Mouse (Mus musculus): Measurements from ENCODE around the gene Pdgfra. TPM values are rescaled to one million over a fixed set of nuclear protein-coding genes. Genes with fewer than 3 reads are reported as not detected.

Gene Pdgfra
- polyA plus RNA-seq, 1 experiment from 2014 or later: 9.4 TPM

DNA sequence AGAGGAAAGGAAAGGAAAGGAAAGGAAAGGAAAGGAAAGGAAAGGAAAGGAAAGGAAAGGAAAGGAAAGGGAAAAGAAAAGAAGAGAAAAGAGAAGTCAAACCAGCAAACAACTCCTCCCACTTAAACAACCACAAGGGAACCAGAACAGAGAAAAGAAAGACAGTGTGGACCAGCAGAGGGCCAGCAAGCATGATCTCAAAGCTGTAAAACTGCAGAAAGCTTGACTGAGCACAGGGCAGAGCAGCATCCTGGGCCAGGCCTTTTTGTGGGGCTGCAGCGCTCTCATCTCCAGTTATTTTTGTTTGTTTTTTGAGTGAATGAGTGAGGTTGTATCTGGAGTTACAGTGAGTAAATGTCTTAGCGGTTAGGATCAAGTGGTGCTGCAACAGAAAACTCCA lies 6.8 kb upstream of the Pdgfra start:
- no peaks in the 10 kb centered on the region for H3K9me3 ChIP-seq (ENCODE audit: control insufficient read depth, low read length)
- DNase-seq: no peak
- no peak overlapping the region for H3K4me3 ChIP-seq (replicated peaks; ENCODE audit: low read depth, low read length)
- peaks cover 82% of the 10 kb centered on the region for H3K27me3 ChIP-seq (ENCODE audit: control insufficient read depth, insufficient read depth, low read length)
- no peak overlapping the region for H3K4me2 ChIP-seq (ENCODE audit: low read length)
- WGBS: 68% methylated on average over 2 of the region's 2 CpGs
- H3K4me1 ChIP-seq (ENCODE audit: control insufficient read depth, insufficient read depth, low read length): peaks cover 4% of the 10 kb centered on the region; the same call in 1 of the 2 replicates
- ATAC-seq (ENCODE audit: low FRiP score, low TSS enrichment): no peak
- H3K27ac ChIP-seq (replicated peaks; ENCODE audit: low read depth, low read length): no peak overlapping the region
- no peak overlapping the region for H3K9ac ChIP-seq (replicated peaks; ENCODE audit: low read length)
- no peaks in the 10 kb centered on the region for H3K36me3 ChIP-seq (ENCODE audit: control insufficient read depth, insufficient read depth, low read length)

DNA sequence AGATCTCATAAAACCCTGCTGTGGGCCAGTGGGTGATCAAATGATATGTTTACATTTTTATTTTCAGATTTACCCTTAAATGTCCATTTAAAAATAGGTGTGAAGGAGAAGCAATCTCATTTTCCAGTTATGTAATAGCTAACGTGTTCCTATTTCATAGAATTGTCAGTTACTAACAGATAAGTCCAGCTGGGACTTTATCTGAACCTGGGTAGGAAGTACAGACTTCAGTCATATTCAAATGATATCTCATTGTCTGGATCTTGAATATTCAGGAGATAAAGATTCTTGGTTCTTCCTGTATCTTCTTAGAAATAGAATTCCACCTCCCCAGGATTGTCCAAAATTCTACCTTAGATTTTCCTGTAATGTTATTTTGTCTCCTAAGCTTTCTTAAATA lies 5.6 kb upstream of the Pdgfra start:
- Histone ChIP-seq H3K27me3 (ENCODE audit: control insufficient read depth, insufficient read depth, low read length) (peaks cover 89% of the 10 kb centered on the region), H3K4me1 (ENCODE audit: control insufficient read depth, insufficient read depth, low read length) (peaks cover 4% of the 10 kb centered on the region; the same call in 1 of the 2 replicates), H3K36me3 (ENCODE audit: control insufficient read depth, insufficient read depth, low read length) (no peaks in the 10 kb centered on the region), H3K4me3 (replicated peaks; ENCODE audit: low read depth, low read length) (no peak overlapping the region), H3K9me3 (ENCODE audit: control insufficient read depth, low read length) (no peaks in the 10 kb centered on the region), H3K9ac (replicated peaks; ENCODE audit: low read length) (no peak overlapping the region), H3K4me2 (ENCODE audit: low read length) (no peak overlapping the region), H3K27ac (replicated peaks; ENCODE audit: low read depth, low read length) (no peak overlapping the region)
- ATAC-seq (ENCODE audit: low FRiP score, low TSS enrichment) (no peak), DNase-seq (no peak)
- WGBS: 68% methylated on average over 1 of the region's 1 CpGs

DNA sequence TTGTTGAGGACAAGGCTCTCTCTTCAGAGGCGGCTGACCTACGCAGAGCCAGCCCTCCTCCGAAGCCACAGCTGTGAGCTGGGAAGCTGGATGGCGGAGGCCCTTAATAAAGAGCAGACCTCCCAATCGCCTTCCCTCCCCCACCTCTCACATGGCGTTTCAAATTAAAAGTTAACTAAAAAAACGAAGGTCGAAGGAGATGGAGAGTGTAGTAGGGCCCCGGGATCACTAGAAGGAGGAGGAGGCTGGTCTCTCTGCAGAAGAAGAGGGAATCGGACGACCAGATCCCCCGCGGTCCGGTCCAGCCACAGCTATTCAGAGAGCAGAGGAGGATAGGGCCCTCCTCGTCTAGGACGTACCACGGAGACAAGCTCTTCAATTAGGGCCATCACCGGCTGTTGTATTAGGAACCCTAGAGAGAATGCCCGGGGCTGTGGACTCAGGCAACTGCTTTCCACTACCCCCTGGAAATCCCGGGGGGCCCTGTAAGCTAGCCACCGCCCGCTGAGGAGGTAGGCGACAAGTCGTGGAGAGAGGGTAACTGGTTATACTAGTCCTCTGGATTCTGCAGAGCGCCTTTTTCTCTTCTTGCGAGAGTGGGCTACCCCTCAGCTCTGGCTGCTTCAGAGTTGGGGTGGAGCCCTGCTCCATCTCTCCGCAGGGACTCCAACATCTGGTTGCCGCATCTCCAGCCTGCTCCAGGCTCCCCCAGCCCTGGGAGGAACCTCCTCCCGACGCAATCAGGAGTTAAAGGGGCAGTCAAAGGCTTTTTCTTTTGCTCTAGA lies 3.6 kb upstream of the Pdgfra start:
- H3K9me3 ChIP-seq (ENCODE audit: control insufficient read depth, low read length): no peaks in the 10 kb centered on the region
- H3K9ac ChIP-seq (replicated peaks; ENCODE audit: low read length): no peak overlapping the region
- peak; percentile 40 for DNase-seq
- no peaks in the 10 kb centered on the region for H3K36me3 ChIP-seq (ENCODE audit: control insufficient read depth, insufficient read depth, low read length)
- no peak overlapping the region for H3K4me3 ChIP-seq (replicated peaks; ENCODE audit: low read depth, low read length)
- no peak for ATAC-seq (ENCODE audit: low FRiP score, low TSS enrichment)
- WGBS: under 1% methylated on average over 30 of the region's 30 CpGs
- H3K27ac ChIP-seq (replicated peaks; ENCODE audit: low read depth, low read length): no peak overlapping the region
- 0 out of 2 replicates have a peak, but pooled peaks cover 4% of the 10 kb centered on the region for H3K4me1 ChIP-seq (ENCODE audit: control insufficient read depth, insufficient read depth, low read length)
- peaks cover 91% of the 10 kb centered on the region for H3K27me3 ChIP-seq (ENCODE audit: control insufficient read depth, insufficient read depth, low read length)
- no peak overlapping the region for H3K4me2 ChIP-seq (ENCODE audit: low read length)

DNA sequence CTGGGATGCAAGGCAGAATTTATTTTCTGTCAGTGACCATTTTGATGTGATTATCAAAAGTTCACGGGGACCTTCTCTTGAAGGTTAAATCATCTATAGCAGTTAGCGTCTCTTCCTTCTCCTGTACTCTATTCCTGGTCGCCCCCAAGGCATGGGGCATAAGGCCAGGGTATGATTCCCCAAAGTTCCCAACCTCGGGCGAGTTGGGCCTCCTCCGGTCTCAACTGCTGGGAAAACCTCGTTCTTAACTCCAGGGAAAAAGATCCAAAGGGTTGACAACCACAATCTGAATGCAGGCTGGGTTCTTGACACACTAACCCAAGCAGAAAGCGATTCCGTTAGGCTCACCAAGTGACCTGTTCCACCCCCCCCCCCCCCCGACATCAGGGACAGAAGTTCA lies 2.7 kb upstream of the Pdgfra start:
- 1% methylated on average over 10 of the region's 10 CpGs for WGBS
- Histone ChIP-seq H3K4me2 (ENCODE audit: low read length) (no peak overlapping the region), H3K27ac (replicated peaks; ENCODE audit: low read depth, low read length) (no peak overlapping the region), H3K9me3 (ENCODE audit: control insufficient read depth, low read length) (no peaks in the 10 kb centered on the region), H3K4me1 (ENCODE audit: control insufficient read depth, insufficient read depth, low read length) (0 out of 2 replicates have a peak, but pooled peaks cover 4% of the 10 kb centered on the region), H3K9ac (replicated peaks; ENCODE audit: low read length) (no peak overlapping the region), H3K36me3 (ENCODE audit: control insufficient read depth, insufficient read depth, low read length) (no peaks in the 10 kb centered on the region), H3K27me3 (ENCODE audit: control insufficient read depth, insufficient read depth, low read length) (peaks cover 88% of the 10 kb centered on the region), H3K4me3 (replicated peaks; ENCODE audit: low read depth, low read length) (no peak overlapping the region)
- DNase-seq: no peak
- no peak for ATAC-seq (ENCODE audit: low FRiP score, low TSS enrichment)

DNA sequence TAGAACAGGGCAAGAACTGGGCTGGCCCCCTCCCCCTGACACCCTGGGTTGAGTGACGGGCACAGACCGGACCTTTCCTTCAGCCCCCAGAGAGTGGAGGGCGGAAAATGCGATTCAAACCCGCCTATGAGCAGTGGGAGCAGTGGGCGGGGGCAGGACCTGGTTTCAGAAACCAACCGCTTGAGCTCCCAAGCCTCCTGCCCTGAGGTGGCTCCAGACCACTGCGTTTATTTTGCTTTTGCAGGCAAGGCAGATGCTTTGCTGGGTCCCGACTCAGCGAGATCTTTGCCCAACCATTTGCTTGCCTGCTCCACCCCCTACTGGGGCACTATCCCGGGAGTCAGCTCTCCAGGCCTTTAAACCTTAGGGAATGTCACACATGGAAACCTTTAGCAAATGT lies 2.2 kb upstream of the Pdgfra start:
- ATAC-seq (ENCODE audit: low FRiP score, low TSS enrichment) (no peak), DNase-seq (peak; percentile 43)
- 0 out of 2 replicates have a peak, but pooled peaks cover 4% of the 10 kb centered on the region for H3K4me1 ChIP-seq (ENCODE audit: control insufficient read depth, insufficient read depth, low read length)
- no peak overlapping the region for H3K27ac ChIP-seq (replicated peaks; ENCODE audit: low read depth, low read length)
- WGBS: 1% methylated on average over 11 of the region's 11 CpGs
- no peak overlapping the region for H3K4me3 ChIP-seq (replicated peaks; ENCODE audit: low read depth, low read length)
- H3K36me3 ChIP-seq (ENCODE audit: control insufficient read depth, insufficient read depth, low read length): no peaks in the 10 kb centered on the region
- H3K27me3 ChIP-seq (ENCODE audit: control insufficient read depth, insufficient read depth, low read length): peaks cover 84% of the 10 kb centered on the region
- no peak overlapping the region for H3K4me2 ChIP-seq (ENCODE audit: low read length)
- H3K9ac ChIP-seq (replicated peaks; ENCODE audit: low read length): no peak overlapping the region
- H3K9me3 ChIP-seq (ENCODE audit: control insufficient read depth, low read length): no peaks in the 10 kb centered on the region

DNA sequence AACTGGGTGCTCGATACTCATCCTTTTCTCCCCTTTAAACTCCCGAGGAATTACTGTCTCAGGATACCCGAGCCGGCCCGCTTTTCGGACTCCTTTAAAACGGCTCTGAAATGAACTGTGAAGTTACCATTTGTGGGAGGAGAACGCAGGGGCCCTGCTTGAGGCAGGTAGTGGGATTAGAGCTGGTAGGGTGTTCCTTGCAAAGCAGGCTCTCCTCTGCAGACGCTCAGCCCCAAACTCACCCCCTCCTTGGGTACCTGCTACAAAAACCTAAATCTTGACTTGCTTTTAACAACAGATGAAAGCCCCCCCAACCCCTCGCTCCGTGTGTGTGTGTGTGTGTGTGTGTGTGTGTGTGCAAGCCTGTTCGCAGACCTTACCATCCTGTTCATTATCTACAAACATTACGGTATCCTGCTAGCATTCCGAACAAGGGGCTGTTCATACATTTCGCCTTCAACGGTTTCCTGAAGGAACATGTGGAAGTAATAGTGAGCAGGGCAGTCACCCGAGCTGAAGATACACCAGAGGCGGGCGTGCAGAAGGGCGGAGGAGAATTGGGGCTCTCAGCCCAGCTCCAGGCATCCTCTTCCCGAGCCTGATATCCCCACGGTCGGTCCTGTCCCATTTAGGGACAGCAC lies 1.6 kb upstream of the Pdgfra start:
- peak overlapping the region; percentile 1 for H3K4me2 ChIP-seq (ENCODE audit: low read length)
- H3K27ac ChIP-seq (replicated peaks; ENCODE audit: low read depth, low read length): no peak overlapping the region
- H3K9ac ChIP-seq (replicated peaks; ENCODE audit: low read length): no peak overlapping the region
- DNase-seq (peak; percentile 52), ATAC-seq (ENCODE audit: low FRiP score, low TSS enrichment) (no peak)
- H3K27me3 ChIP-seq (ENCODE audit: control insufficient read depth, insufficient read depth, low read length): peaks cover 84% of the 10 kb centered on the region
- H3K9me3 ChIP-seq (ENCODE audit: control insufficient read depth, low read length): no peaks in the 10 kb centered on the region
- WGBS: under 1% methylated on average over 23 of the region's 23 CpGs
- 0 out of 2 replicates have a peak, but pooled peaks cover 4% of the 10 kb centered on the region for H3K4me1 ChIP-seq (ENCODE audit: control insufficient read depth, insufficient read depth, low read length)
- no peaks in the 10 kb centered on the region for H3K36me3 ChIP-seq (ENCODE audit: control insufficient read depth, insufficient read depth, low read length)
- no peak overlapping the region for H3K4me3 ChIP-seq (replicated peaks; ENCODE audit: low read depth, low read length)

DNA sequence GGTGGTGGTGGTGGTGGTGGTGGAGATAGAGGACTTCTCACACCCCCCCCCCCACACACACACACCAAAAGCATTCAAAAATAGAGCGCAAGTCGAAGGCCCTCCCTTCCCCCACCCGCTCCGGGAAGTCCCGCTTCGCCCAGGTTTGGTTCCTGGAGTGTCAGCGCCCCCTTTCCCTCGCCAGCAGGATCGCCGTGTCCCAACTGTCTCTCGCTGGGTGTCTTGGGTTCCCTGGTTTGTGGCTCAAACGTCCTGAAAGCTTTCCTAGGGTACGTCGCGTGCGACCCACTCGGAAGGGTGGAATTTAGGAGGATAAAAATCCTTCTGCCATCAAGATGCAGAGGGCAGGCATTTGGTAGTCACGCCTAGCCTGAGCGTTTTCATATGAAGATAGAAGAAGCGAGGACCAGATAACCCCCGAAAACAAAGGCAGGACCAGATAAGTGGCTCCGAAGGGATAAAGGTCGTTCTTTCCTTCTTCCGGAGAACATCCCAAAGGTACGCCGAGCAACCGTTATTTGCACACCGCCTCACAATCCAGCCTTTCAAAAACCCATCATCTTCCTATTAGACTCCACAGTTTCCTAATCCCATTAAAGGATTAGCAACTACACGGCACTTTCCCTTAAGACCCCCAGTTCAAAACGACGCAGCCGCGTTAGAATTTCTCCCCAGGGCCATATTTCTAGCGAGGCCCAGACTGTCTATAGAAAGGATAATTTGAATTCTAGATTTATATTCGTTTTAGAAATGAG lies 769 bp upstream of the Pdgfra start:
- ATAC-seq (ENCODE audit: low FRiP score, low TSS enrichment): no peak
- H3K9ac ChIP-seq (replicated peaks; ENCODE audit: low read length): no peak overlapping the region
- H3K27ac ChIP-seq (replicated peaks; ENCODE audit: low read depth, low read length): no peak overlapping the region
- peaks cover 7% of the 10 kb centered on the region; the same call in 1 of the 2 replicates for H3K4me1 ChIP-seq (ENCODE audit: control insufficient read depth, insufficient read depth, low read length)
- no peaks in the 10 kb centered on the region for H3K36me3 ChIP-seq (ENCODE audit: control insufficient read depth, insufficient read depth, low read length)
- H3K4me3 ChIP-seq (replicated peaks; ENCODE audit: low read depth, low read length): no peak overlapping the region
- H3K4me2 ChIP-seq (ENCODE audit: low read length): peak overlapping the region; percentile 34
- under 1% methylated on average over 35 of the region's 35 CpGs for WGBS
- no peaks in the 10 kb centered on the region for H3K9me3 ChIP-seq (ENCODE audit: control insufficient read depth, low read length)
- peaks cover 84% of the 10 kb centered on the region for H3K27me3 ChIP-seq (ENCODE audit: control insufficient read depth, insufficient read depth, low read length)
- DNase-seq: peak; percentile 78

DNA sequence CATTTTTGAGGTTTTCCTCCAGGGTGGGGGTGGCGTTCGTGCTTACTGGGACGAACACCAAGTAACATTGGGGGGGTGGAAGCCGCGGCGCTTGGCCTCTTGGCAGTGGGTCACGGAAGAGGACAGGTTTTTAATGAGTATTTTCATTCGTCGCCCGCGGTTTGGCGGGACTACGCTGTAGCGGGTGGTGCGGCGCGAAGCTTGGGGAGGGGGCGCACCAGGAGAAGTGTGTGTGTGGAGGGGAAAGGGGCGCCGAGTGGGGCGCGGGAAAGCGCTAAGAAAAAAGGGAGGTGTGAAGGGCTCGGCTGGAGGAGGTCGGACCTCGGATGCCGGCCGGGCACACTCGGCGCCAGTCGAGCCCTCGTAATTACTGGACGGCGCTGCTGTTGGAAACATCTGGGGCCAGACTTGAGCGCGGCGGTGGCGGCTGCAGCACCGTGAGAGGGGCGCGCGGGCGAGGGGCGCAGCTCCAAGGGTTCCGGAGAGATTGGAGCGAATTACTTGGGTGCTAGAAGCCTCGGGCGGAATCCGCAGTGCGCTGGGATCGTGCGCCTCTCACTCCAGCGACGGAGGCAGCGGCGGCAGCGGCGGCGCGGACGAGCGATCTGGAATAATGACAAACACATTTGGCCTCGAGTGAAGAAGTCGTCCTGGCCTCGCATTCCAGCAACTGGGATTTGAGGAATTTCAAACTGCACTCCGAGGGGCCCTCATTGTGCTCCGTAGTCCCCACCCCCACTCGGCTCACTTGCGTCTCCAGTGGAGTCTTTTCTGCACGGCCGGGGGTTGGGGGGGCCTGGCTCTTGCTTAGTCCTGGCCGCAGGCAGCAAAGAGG lies 916 bp downstream of the Pdgfra start:
- DNase-seq (peak; percentile 60), ATAC-seq (ENCODE audit: low FRiP score, low TSS enrichment) (no peak)
- no peak overlapping the region for H3K27ac ChIP-seq (replicated peaks; ENCODE audit: low read depth, low read length)
- H3K27me3 ChIP-seq (ENCODE audit: control insufficient read depth, insufficient read depth, low read length): peaks cover 73% of the 10 kb centered on the region
- H3K4me3 ChIP-seq (replicated peaks; ENCODE audit: low read depth, low read length): peak overlapping the region; percentile 18; the same call in 1 of the 2 replicates
- H3K4me2 ChIP-seq (ENCODE audit: low read length): peak overlapping the region; percentile 3; the same call in 1 of the 2 replicates
- no peaks in the 10 kb centered on the region for H3K36me3 ChIP-seq (ENCODE audit: control insufficient read depth, insufficient read depth, low read length)
- H3K9me3 ChIP-seq (ENCODE audit: control insufficient read depth, low read length): no peaks in the 10 kb centered on the region
- under 1% methylated on average over 72 of the region's 72 CpGs for WGBS
- H3K4me1 ChIP-seq (ENCODE audit: control insufficient read depth, insufficient read depth, low read length): peaks cover 12% of the 10 kb centered on the region; the same call in 1 of the 2 replicates
- no peak overlapping the region for H3K9ac ChIP-seq (replicated peaks; ENCODE audit: low read length)
